Mouse (Mus musculus) CH12.LX (cell line): Measurements from ENCODE around the gene Pex19. TPM values are rescaled to one million over a fixed set of nuclear protein-coding genes. Genes with fewer than 3 reads are reported as not detected.

Experiments
- DNase-seq: peaks from one replicate; pipeline ENCODE4 v3.0.0-alpha.2; 2013; ENCODE audit errors: extremely low read depth
- H3K27ac ChIP-seq: 2 replicates; pipeline ENCODE4 v1.5.1; 2012; ENCODE audit warnings: low read depth, mild to moderate bottlenecking, control low read depth, moderate library complexity; ENCODE audit not compliant: insufficient read depth
- H3K27me3 ChIP-seq: replicated peaks from 2 replicates; pipeline ENCODE3; 2012; ENCODE audit warnings: inconsistent platforms
- H3K36me3 ChIP-seq, 2 experiments: replicated peaks in 1 of 2; 2 replicates each; pipeline versions ENCODE3 to v1.6.1; 2012; ENCODE audit warnings: inconsistent platforms in 1 of 2, low read length in 1 of 2, mild to moderate bottlenecking in 1 of 2, mixed read lengths in 1 of 2, moderate library complexity in 1 of 2; ENCODE audit not compliant: control insufficient read depth in 1 of 2, insufficient read depth in 1 of 2
- H3K4me1 ChIP-seq, 2 experiments: 2 replicates each; pipeline ENCODE4 v1.6.1; 2012; ENCODE audit warnings: inconsistent platforms in 1 of 2, moderate library complexity in 1 of 2; ENCODE audit not compliant: insufficient read depth in 2 of 2, control insufficient read depth in 1 of 2
- H3K4me2 ChIP-seq: 2 replicates; pipeline ENCODE4 v1.6.1; 2012; ENCODE audit warnings: low read depth, mild to moderate bottlenecking, control low read depth; ENCODE audit not compliant: poor library complexity, insufficient read depth, severe bottlenecking
- H3K4me3 ChIP-seq, 3 experiments: fragments of 150-350 bp in 1 of 3; sonication (generic) in 1 of 3; replicated peaks in 1 of 3; 2 replicates each; pipeline versions ENCODE3 to v1.5.1; 2011 to 2012; ENCODE audit warnings: low read depth in 2 of 3, low read length in 2 of 3, mild to moderate bottlenecking in 2 of 3, moderate library complexity in 2 of 3, control low read depth in 1 of 3, improper control_type of control experiment in 1 of 3, inconsistent platforms in 1 of 3, mixed read lengths in 1 of 3; ENCODE audit not compliant: poor library complexity in 1 of 3
- H3K79me2 ChIP-seq: replicated peaks from 2 replicates; pipeline ENCODE4 v1.6.1; 2012; ENCODE audit warnings: mild to moderate bottlenecking, moderate library complexity; ENCODE audit not compliant: control insufficient read depth, poor library complexity, insufficient read depth, severe bottlenecking; ENCODE audit errors: extremely low read depth
- H3K9ac ChIP-seq: 2 replicates; pipeline ENCODE4 v1.6.1; 2012; ENCODE audit warnings: low read depth, mild to moderate bottlenecking, control low read depth, moderate library complexity; ENCODE audit not compliant: insufficient read depth
- H3K9me3 ChIP-seq: replicated peaks from 2 replicates; pipeline ENCODE3; 2012; ENCODE audit warnings: low read length, inconsistent platforms, mixed read lengths
- CHD2 ChIP-seq: IDR thresholded peaks from 2 replicates; pipeline ENCODE4 v1.6.1; 2011; ENCODE audit warnings: low read length, improper control_type of control experiment
- EP300 ChIP-seq: IDR thresholded peaks from 2 replicates; pipeline ENCODE4 v1.6.1; 2011; ENCODE audit warnings: low read length, improper control_type of control experiment
- ETS1 ChIP-seq: conservative IDR thresholded peaks from 2 replicates; pipeline ENCODE4 v1.6.1; 2012; ENCODE audit warnings: low read depth, mild to moderate bottlenecking, inconsistent platforms, low read length, improper control_type of control experiment, moderate library complexity
- IRF4 ChIP-seq: IDR thresholded peaks from 2 replicates; pipeline ENCODE4 v1.6.1; 2014; ENCODE audit warnings: low read depth, mild to moderate bottlenecking, inconsistent platforms, low read length, improper control_type of control experiment
- JUN ChIP-seq: IDR thresholded peaks from 2 replicates; pipeline ENCODE4 v1.6.1; 2011; ENCODE audit warnings: low read depth, mild to moderate bottlenecking, low read length, improper control_type of control experiment, moderate library complexity; ENCODE audit not compliant: insufficient read depth
- KAT2A ChIP-seq: IDR thresholded peaks from 2 replicates; pipeline ENCODE4 v1.6.1; 2012; ENCODE audit warnings: low read length, improper control_type of control experiment, inconsistent platforms; ENCODE audit not compliant: insufficient replicate concordance
- MAFK ChIP-seq: IDR thresholded peaks from 2 replicates; pipeline ENCODE4 v1.6.1; 2011; ENCODE audit warnings: low read length, improper control_type of control experiment; ENCODE audit not compliant: insufficient replicate concordance
- MAZ ChIP-seq: IDR thresholded peaks from 2 replicates; pipeline ENCODE4 v1.6.1; 2012; ENCODE audit warnings: low read depth, mild to moderate bottlenecking, inconsistent platforms, low read length, improper control_type of control experiment, moderate library complexity
- MXI1 ChIP-seq: IDR thresholded peaks from 2 replicates; pipeline ENCODE4 v1.6.1; 2011; ENCODE audit warnings: mild to moderate bottlenecking, low read depth, low read length, improper control_type of control experiment
- PAX5 ChIP-seq: IDR thresholded peaks from 2 replicates; pipeline ENCODE4 v1.6.1; 2012; ENCODE audit warnings: low read length, inconsistent platforms, mixed read lengths
- POLR2A ChIP-seq: IDR thresholded peaks from 2 replicates; pipeline ENCODE4 v1.6.1; 2011; ENCODE audit warnings: low read depth, mild to moderate bottlenecking, improper control_type of control experiment, low read length
- RAD21 ChIP-seq: IDR thresholded peaks from 2 replicates; pipeline ENCODE4 v1.6.1; 2011; ENCODE audit warnings: low read depth, mild to moderate bottlenecking, low read length, improper control_type of control experiment, moderate library complexity
- SMC3 ChIP-seq: IDR thresholded peaks from 2 replicates; pipeline ENCODE4 v1.6.1; 2011; ENCODE audit warnings: low read depth, low read length, improper control_type of control experiment
- TBP ChIP-seq: conservative IDR thresholded peaks from 2 replicates; pipeline ENCODE4 v1.6.1; 2011; ENCODE audit warnings: low read depth, low read length, improper control_type of control experiment
- TCF12 ChIP-seq: IDR thresholded peaks from 2 replicates; pipeline ENCODE4 v1.6.1; 2014; ENCODE audit warnings: low read depth, mild to moderate bottlenecking, inconsistent platforms, low read length, improper control_type of control experiment
- UBTF ChIP-seq: IDR thresholded peaks from 2 replicates; pipeline ENCODE4 v1.6.1; 2012; ENCODE audit warnings: low read depth, mild to moderate bottlenecking, inconsistent platforms, low read length, improper control_type of control experiment, moderate library complexity
- USF1 ChIP-seq: IDR thresholded peaks from 2 replicates; pipeline ENCODE4 v1.6.1; 2014; ENCODE audit warnings: low read depth, mild to moderate bottlenecking, inconsistent platforms, low read length, improper control_type of control experiment
- ZC3H11A ChIP-seq: IDR thresholded peaks from 2 replicates; pipeline ENCODE4 v1.6.1; 2012; ENCODE audit warnings: low read depth, mild to moderate bottlenecking, inconsistent platforms, low read length, improper control_type of control experiment
- ZNF384 ChIP-seq: IDR thresholded peaks from 2 replicates; pipeline ENCODE4 v1.6.1; 2012; ENCODE audit warnings: low read depth, low read length, improper control_type of control experiment, inconsistent platforms
- dilution Hi-C: fragments of 300-500 bp; cut with MboI; formaldehyde crosslinking; loops from 2 replicates; pipeline ENCODE4 v1.14.3; 2020; ENCODE audit warnings: low sequenced_read_pairs; ENCODE audit not compliant: extremely low pct_unique_long_range_greater_than_20kb, extremely low pct_ligation_motif_present
- in situ Hi-C: fragments of 300-500 bp; cut with MboI; formaldehyde crosslinking; loops from 3 replicates; pipeline ENCODE4 v1.14.3; 2019; ENCODE audit warnings: low sequenced_read_pairs, low pct_ligation_motif_present, low pct_unique_long_range_greater_than_20kb, mixed read lengths
- polyA plus RNA-seq: library from polyadenylated mRNA; unstranded; fragments of >175 nt; gene quantifications from 2 replicates; pipeline ENCODE4 v1.2.1, GENCODE M21; 2012; ENCODE audit warnings: low read depth; ENCODE audit not compliant: insufficient read length
- total RNA-seq, 2 experiments: library from RNA; depleted of rRNA; stranded (reverse); fragments of 300-350 nt in 1 of 2; fragments of >200 nt in 1 of 2; gene quantifications; 2 replicates each; pipeline ENCODE4 v1.2.3; 2012 to 2014

Pex19 gene
- total and polyA plus RNA-seq, 3 experiments: 43.5 to 58.2 (median 53.6) TPM

DNA sequence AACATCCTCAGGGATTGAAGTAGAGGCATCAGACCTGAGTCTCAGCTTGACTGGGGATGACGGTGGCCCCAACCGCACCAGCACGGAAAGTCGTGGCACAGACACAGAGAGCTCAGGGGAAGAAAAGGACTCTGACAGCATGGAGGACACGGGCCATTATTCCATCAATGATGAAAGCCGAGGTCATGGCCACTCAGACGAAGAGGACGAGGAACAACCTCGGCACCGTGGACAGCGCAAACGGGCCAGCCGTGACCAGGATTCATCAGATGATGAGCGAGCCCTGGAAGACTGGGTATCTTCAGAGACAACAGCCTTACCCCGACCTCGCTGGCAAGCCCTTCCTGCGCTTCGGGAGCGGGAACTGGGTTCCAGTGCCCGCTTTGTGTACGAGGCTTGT is 45.8 kb downstream of the Pex19 start:
- in situ Hi-C loops: no loop called here
- TF ChIP-seq IRF4: no peak
- TF ChIP-seq UBTF: no peak
- no peak for TF ChIP-seq JUN
- no peak for TF ChIP-seq USF1
- TF ChIP-seq KAT2A: no peak
- no peak for TF ChIP-seq EP300
- no peak for TF ChIP-seq ZNF384
- TF ChIP-seq CHD2: no peak
- TF ChIP-seq PAX5: no peak
- no peak for TF ChIP-seq ETS1
- no peak for TF ChIP-seq MAZ
- TF ChIP-seq MXI1: no peak
- TF ChIP-seq POLR2A: no peak
- no peak for TF ChIP-seq TCF12
- no peak for DNase-seq
- dilution Hi-C loops: no loop called here
- H3K79me2 ChIP-seq: no peaks in the 10 kb centered on the region; the same call in 1 of the 2 replicates
- no peak overlapping the region for H3K4me2 ChIP-seq
- peaks cover 0 to 10% of the 10 kb centered on the region in 2 experiments; a peak in 1 of 4 replicates for H3K4me1 ChIP-seq
- no peaks in the 10 kb centered on the region for H3K27me3 ChIP-seq
- peaks cover 66 to 90% of the 10 kb centered on the region in 2 experiments for H3K36me3 ChIP-seq
- no peak overlapping the region for H3K4me3 ChIP-seq
- no peak overlapping the region for H3K27ac ChIP-seq
- H3K9ac ChIP-seq: no peak overlapping the region
- H3K9me3 ChIP-seq: peaks cover 1% of the 10 kb centered on the region

DNA sequence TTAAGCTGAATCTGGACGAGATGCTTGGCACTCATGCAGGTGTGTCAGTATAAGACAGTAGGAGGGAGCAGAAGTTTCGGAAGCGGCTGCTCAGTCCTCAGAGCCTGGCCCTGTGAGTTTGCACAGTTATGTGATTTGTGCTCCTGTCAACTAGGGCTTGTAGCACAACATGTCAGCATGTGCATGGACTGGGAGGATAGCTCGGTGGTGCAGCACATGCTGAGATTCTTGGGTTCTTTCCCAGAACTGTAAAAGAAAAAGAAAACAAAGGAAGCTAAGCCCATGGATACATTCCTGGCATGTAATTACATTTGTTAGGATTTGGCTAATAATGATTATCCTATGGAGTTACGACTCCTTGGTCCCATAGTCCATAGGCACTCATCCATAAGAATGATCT is 46.6 kb downstream of the Pex19 start:
- Histone ChIP-seq H3K36me3 (peaks cover 66 to 90% of the 10 kb centered on the region in 2 experiments), H3K9ac (no peak overlapping the region), H3K27me3 (no peaks in the 10 kb centered on the region), H3K4me1 (peaks cover 0 to 10% of the 10 kb centered on the region in 2 experiments; a peak in 1 of 4 replicates), H3K79me2 (no peaks in the 10 kb centered on the region; the same call in 1 of the 2 replicates)
- dilution Hi-C loops (no loop called here), in situ Hi-C loops (no loop called here)
- no peak for DNase-seq
- TF ChIP-seq SMC3 (no peak), TBP (no peak), MAFK (no peak), ZC3H11A (no peak), EP300 (no peak), RAD21 (no peak), MAZ (no peak), PAX5 (no peak), ETS1 (no peak), CHD2 (no peak)
- TF ChIP-seq, all 38 proteins: peak for 0
- H3K9me3 ChIP-seq: peaks cover 1% of the 10 kb centered on the region
- no peak overlapping the region for H3K4me3 ChIP-seq
- H3K27ac ChIP-seq: no peak overlapping the region
- no peak overlapping the region for H3K4me2 ChIP-seq
